Mouse (Mus musculus): ENCODE results near the gene Nxn. TPM values are rescaled to one million over a fixed set of nuclear protein-coding genes. Genes with fewer than 3 reads are reported as not detected.

Nxn gene
- polyA plus RNA-seq, 1 experiment from 2014 or later, result 14.9 TPM

DNA sequence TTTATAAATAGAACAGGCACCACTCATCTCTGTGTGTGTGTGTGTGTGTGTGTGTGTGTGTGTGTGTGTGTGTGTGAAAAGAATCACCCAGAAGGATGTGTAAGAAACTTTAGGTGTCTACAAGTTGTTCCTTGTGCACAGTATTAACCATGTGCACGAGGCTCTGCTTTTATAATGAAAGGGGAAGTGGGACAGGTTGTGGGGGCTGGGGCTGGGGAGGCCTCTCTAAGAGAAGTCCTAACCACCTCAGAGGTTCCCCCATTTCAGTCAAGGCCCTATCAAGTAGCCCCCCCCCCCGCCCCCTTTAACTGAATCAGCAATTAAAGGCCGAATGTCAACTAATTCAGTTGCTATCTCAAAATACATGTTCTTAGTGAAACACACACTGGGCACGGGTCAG lies 92.2 kb downstream of the Nxn start:
- Histone ChIP-seq H3K9me3 (ENCODE audit: control insufficient read depth) (no peaks in the 10 kb centered on the region), H3K27ac (ENCODE audit: low read depth, low read length) (no peak overlapping the region), H3K36me3 (ENCODE audit: control insufficient read depth, insufficient read depth) (no peaks in the 10 kb centered on the region), H3K4me1 (replicated peaks; ENCODE audit: control insufficient read depth, insufficient read depth, low read length) (no peaks in the 10 kb centered on the region), H3K4me2 (replicated peaks; ENCODE audit: low read depth) (no peak overlapping the region), H3K4me3 (ENCODE audit: low read depth, low read length) (no peak overlapping the region), H3K27me3 (replicated peaks; ENCODE audit: control insufficient read depth, insufficient read depth, low read length) (no peaks in the 10 kb centered on the region), H3K9ac (ENCODE audit: low read depth, low read length) (no peak overlapping the region)
- no peak for ATAC-seq
- TF ChIP-seq CTCF (IDR thresholded peaks at IDR 0.05; ENCODE audit: low read depth), result no peak
- 52% methylated on average over 4 of the region's 4 CpGs for WGBS

GRCm38 (mm10) chr11:76305571-76305970 lies 93.4 kb downstream of the Nxn start:
- WGBS, result 83% methylated on average over 4 of the region's 4 CpGs
- no peaks in the 10 kb centered on the region for H3K27me3 ChIP-seq (replicated peaks; ENCODE audit: control insufficient read depth, insufficient read depth, low read length)
- H3K9ac ChIP-seq (ENCODE audit: low read depth, low read length), result no peak overlapping the region
- H3K27ac ChIP-seq (ENCODE audit: low read depth, low read length), result no peak overlapping the region
- no peak for TF ChIP-seq CTCF (IDR thresholded peaks at IDR 0.05; ENCODE audit: low read depth)
- ATAC-seq, result no peak
- no peak overlapping the region for H3K4me3 ChIP-seq (ENCODE audit: low read depth, low read length)
- no peaks in the 10 kb centered on the region for H3K4me1 ChIP-seq (replicated peaks; ENCODE audit: control insufficient read depth, insufficient read depth, low read length)
- H3K9me3 ChIP-seq (ENCODE audit: control insufficient read depth), result no peaks in the 10 kb centered on the region
- no peak overlapping the region for H3K4me2 ChIP-seq (replicated peaks; ENCODE audit: low read depth)
- H3K36me3 ChIP-seq (ENCODE audit: control insufficient read depth, insufficient read depth), result no peaks in the 10 kb centered on the region

DNA sequence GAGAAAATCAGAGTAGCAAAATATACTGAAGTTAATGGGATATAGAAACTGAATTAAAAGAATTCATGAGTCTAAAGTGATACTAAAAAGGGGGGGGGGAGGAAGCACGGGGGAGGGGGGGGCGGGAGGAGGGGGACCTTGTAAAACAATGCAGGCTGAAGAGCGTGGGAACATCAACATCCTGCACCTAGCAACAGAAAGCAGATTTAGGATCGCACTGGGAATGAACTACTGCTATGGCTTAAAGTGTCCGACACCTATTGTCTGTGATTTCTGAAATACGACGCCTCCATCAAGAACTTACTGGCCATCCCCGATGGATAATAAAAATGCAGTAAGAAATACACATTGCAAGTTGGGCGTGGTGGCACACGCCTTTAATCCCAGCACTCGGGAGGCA lies 95.6 kb downstream of the Nxn start:
- no peaks in the 10 kb centered on the region for H3K4me1 ChIP-seq (replicated peaks; ENCODE audit: control insufficient read depth, insufficient read depth, low read length)
- ATAC-seq, result no peak
- H3K9ac ChIP-seq (ENCODE audit: low read depth, low read length), result no peak overlapping the region
- H3K27me3 ChIP-seq (replicated peaks; ENCODE audit: control insufficient read depth, insufficient read depth, low read length), result no peaks in the 10 kb centered on the region
- H3K4me3 ChIP-seq (ENCODE audit: low read depth, low read length), result no peak overlapping the region
- no peak overlapping the region for H3K27ac ChIP-seq (ENCODE audit: low read depth, low read length)
- no peaks in the 10 kb centered on the region for H3K36me3 ChIP-seq (ENCODE audit: control insufficient read depth, insufficient read depth)
- H3K9me3 ChIP-seq (ENCODE audit: control insufficient read depth), result no peaks in the 10 kb centered on the region
- TF ChIP-seq CTCF (IDR thresholded peaks at IDR 0.05; ENCODE audit: low read depth), result no peak
- no peak overlapping the region for H3K4me2 ChIP-seq (replicated peaks; ENCODE audit: low read depth)
- 66% methylated on average over 11 of the region's 11 CpGs for WGBS

DNA sequence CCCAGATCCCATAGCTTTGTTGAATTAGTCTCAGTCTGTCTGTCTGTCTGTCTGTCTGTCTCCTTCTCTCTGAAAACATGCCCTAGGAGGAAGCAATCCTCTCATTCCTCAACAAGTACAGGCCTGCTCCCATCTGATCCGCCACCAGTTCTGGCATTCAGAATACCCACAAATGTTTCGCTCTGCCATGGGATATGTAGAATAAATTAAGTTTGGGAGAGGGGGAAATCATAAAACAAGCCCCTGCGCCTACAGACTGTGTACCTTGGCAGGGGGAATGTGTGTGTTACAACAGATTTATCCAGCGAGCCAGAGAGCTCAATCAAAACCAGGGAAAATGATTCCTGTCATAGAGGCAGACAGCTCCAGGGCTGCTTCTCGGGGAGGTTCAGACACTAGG lies 98.1 kb downstream of the Nxn start:
- no peaks in the 10 kb centered on the region for H3K36me3 ChIP-seq (ENCODE audit: control insufficient read depth, insufficient read depth)
- no peak overlapping the region for H3K4me3 ChIP-seq (ENCODE audit: low read depth, low read length)
- no peaks in the 10 kb centered on the region for H3K9me3 ChIP-seq (ENCODE audit: control insufficient read depth)
- TF ChIP-seq CTCF (IDR thresholded peaks at IDR 0.05; ENCODE audit: low read depth), result no peak
- H3K27me3 ChIP-seq (replicated peaks; ENCODE audit: control insufficient read depth, insufficient read depth, low read length), result no peaks in the 10 kb centered on the region
- no peak overlapping the region for H3K9ac ChIP-seq (ENCODE audit: low read depth, low read length)
- H3K27ac ChIP-seq (ENCODE audit: low read depth, low read length), result no peak overlapping the region
- WGBS, result 84% methylated on average over 5 of the region's 5 CpGs
- H3K4me1 ChIP-seq (replicated peaks; ENCODE audit: control insufficient read depth, insufficient read depth, low read length), result no peaks in the 10 kb centered on the region
- no peak for ATAC-seq
- no peak overlapping the region for H3K4me2 ChIP-seq (replicated peaks; ENCODE audit: low read depth)

GRCm38 (mm10) chr11:76298457-76299000 lies 100.4 kb downstream of the Nxn start:
- H3K9ac ChIP-seq (ENCODE audit: low read depth, low read length), result no peak overlapping the region
- no peaks in the 10 kb centered on the region for H3K36me3 ChIP-seq (ENCODE audit: control insufficient read depth, insufficient read depth)
- H3K9me3 ChIP-seq (ENCODE audit: control insufficient read depth), result no peaks in the 10 kb centered on the region
- 72% methylated on average over 9 of the region's 9 CpGs for WGBS
- no peak for ATAC-seq
- H3K27me3 ChIP-seq (replicated peaks; ENCODE audit: control insufficient read depth, insufficient read depth, low read length), result no peaks in the 10 kb centered on the region
- no peak overlapping the region for H3K4me3 ChIP-seq (ENCODE audit: low read depth, low read length)
- H3K27ac ChIP-seq (ENCODE audit: low read depth, low read length), result no peak overlapping the region
- no peak overlapping the region for H3K4me2 ChIP-seq (replicated peaks; ENCODE audit: low read depth)
- H3K4me1 ChIP-seq (replicated peaks; ENCODE audit: control insufficient read depth, insufficient read depth, low read length), result no peaks in the 10 kb centered on the region
- peak; percentile 56 for TF ChIP-seq CTCF (IDR thresholded peaks at IDR 0.05; ENCODE audit: low read depth)

DNA sequence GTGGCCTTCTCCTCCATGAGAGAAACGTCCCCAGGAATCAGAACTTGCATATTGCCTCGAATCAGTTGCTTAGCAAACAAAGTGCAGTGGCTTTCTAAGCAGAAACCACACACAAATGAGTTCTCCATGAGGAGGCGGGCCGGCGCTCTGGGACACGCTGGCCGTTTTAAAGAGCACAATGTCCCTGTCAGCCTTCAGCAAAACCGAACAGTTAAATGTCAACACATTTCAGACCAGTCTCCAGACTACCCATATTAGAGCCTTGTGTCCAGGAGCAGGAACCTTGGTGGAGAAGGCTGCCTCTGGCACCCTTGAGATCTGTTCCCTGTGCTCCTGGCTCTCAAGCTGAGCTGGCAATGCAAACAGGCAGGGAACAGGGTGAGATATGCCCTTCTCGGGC lies 101.7 kb downstream of the Nxn start:
- H3K9ac ChIP-seq (ENCODE audit: low read depth, low read length), result no peak overlapping the region
- H3K9me3 ChIP-seq (ENCODE audit: control insufficient read depth), result no peaks in the 10 kb centered on the region
- no peaks in the 10 kb centered on the region for H3K36me3 ChIP-seq (ENCODE audit: control insufficient read depth, insufficient read depth)
- H3K4me1 ChIP-seq (replicated peaks; ENCODE audit: control insufficient read depth, insufficient read depth, low read length), result 0 out of 2 replicates have a peak, but pooled peaks cover 4% of the 10 kb centered on the region
- H3K4me3 ChIP-seq (ENCODE audit: low read depth, low read length), result no peak overlapping the region
- WGBS, result 68% methylated on average over 9 of the region's 9 CpGs
- no peak for ATAC-seq
- H3K4me2 ChIP-seq (replicated peaks; ENCODE audit: low read depth), result no peak overlapping the region
- TF ChIP-seq CTCF (IDR thresholded peaks at IDR 0.05; ENCODE audit: low read depth), result no peak
- no peak overlapping the region for H3K27ac ChIP-seq (ENCODE audit: low read depth, low read length)
- H3K27me3 ChIP-seq (replicated peaks; ENCODE audit: control insufficient read depth, insufficient read depth, low read length), result no peaks in the 10 kb centered on the region

GRCm38 (mm10) chr11:76294836-76295235 lies 104.1 kb downstream of the Nxn start:
- no peak for ATAC-seq
- Histone ChIP-seq H3K4me3 (ENCODE audit: low read depth, low read length) (no peak overlapping the region), H3K4me2 (replicated peaks; ENCODE audit: low read depth) (no peak overlapping the region), H3K36me3 (ENCODE audit: control insufficient read depth, insufficient read depth) (no peaks in the 10 kb centered on the region), H3K9ac (ENCODE audit: low read depth, low read length) (no peak overlapping the region), H3K27ac (ENCODE audit: low read depth, low read length) (no peak overlapping the region), H3K9me3 (ENCODE audit: control insufficient read depth) (no peaks in the 10 kb centered on the region), H3K4me1 (replicated peaks; ENCODE audit: control insufficient read depth, insufficient read depth, low read length) (0 out of 2 replicates have a peak, but pooled peaks cover 4% of the 10 kb centered on the region), H3K27me3 (replicated peaks; ENCODE audit: control insufficient read depth, insufficient read depth, low read length) (no peaks in the 10 kb centered on the region)
- TF ChIP-seq CTCF (IDR thresholded peaks at IDR 0.05; ENCODE audit: low read depth), result no peak
- WGBS, result 35% methylated on average over 9 of the region's 9 CpGs

All from intestine, postnatal 0 days (tissue).